Mouse (Mus musculus) hindbrain, embryonic 11.5 days (tissue): ENCODE data around the gene Pdpk1. TPM values are rescaled to one million over a fixed set of nuclear protein-coding genes. Genes with fewer than 3 reads are reported as not detected.

Source experiments
- ATAC-seq: fragments of 200-750 bp; cut with Nextera tagmentation; 2 replicates; pipeline ENCODE4 v1.8.0; 2017; ENCODE audit warnings: mild to moderate bottlenecking, moderate TSS enrichment, moderate library complexity; ENCODE audit not compliant: low FRiP score
- DNase-seq: peaks from one replicate; pipeline ENCODE4 v3.0.0-alpha.2; 2015; ENCODE audit warnings: low spot score
- H3K27ac ChIP-seq: fragments of 300-500 bp; sonication (generic); 2 replicates; pipeline ENCODE4 v1.5.1; 2014; ENCODE audit warnings: mild to moderate bottlenecking, low read depth, low read length
- H3K27me3 ChIP-seq: fragments of 300-500 bp; sonication (generic); 2 replicates; pipeline ENCODE4 v1.6.1; 2014; ENCODE audit warnings: mild to moderate bottlenecking, low read length, moderate library complexity, mixed read lengths; ENCODE audit not compliant: control insufficient read depth, insufficient read depth
- H3K36me3 ChIP-seq: fragments of 300-500 bp; sonication (generic); 2 replicates; pipeline ENCODE4 v1.6.1; 2014; ENCODE audit warnings: mild to moderate bottlenecking, low read length, moderate library complexity, mixed read lengths; ENCODE audit not compliant: control insufficient read depth, insufficient read depth
- H3K4me1 ChIP-seq: fragments of 300-500 bp; sonication (generic); replicated peaks from 2 replicates; pipeline ENCODE4 v1.6.1; 2014; ENCODE audit warnings: low read length, mixed read lengths; ENCODE audit not compliant: control insufficient read depth, insufficient read depth
- H3K4me2 ChIP-seq: fragments of 300-500 bp; sonication (generic); replicated peaks from 2 replicates; pipeline ENCODE4 v1.6.1; 2014; ENCODE audit warnings: mild to moderate bottlenecking, low read depth, low read length
- H3K4me3 ChIP-seq: fragments of 300-500 bp; sonication (generic); 2 replicates; pipeline ENCODE4 v1.5.1; 2014; ENCODE audit warnings: low read depth, low read length
- H3K9ac ChIP-seq: fragments of 300-500 bp; sonication (generic); 2 replicates; pipeline ENCODE4 v1.6.1; 2014; ENCODE audit warnings: low read depth, low read length
- H3K9me3 ChIP-seq: fragments of 300-500 bp; sonication (generic); 2 replicates; pipeline ENCODE4 v1.6.1; 2016; ENCODE audit warnings: low read length; ENCODE audit not compliant: control insufficient read depth
- WGBS: fragments of 180-500 bp; shearing (Covaris S2); extraction: QIAGEN DNeasy Blood & Tissue Kit; methylation state at CpG from one replicate; pipeline ENCODE4 v1.1.7; 2014; 5-methylcytosine and 5-hydroxymethylcytosine counted together
- polyA plus RNA-seq: library from polyadenylated mRNA; unstranded; fragments of >200 nt; fragmentation: Nextera tagmentation; extraction: Ambion mirVana; gene quantifications from 2 replicates; pipeline ENCODE4 v1.2.1, GENCODE M21; 2014

The Pdpk1 gene
- polyA plus RNA-seq, 1 experiment from 2014 or later, result 61.7 TPM

DNA sequence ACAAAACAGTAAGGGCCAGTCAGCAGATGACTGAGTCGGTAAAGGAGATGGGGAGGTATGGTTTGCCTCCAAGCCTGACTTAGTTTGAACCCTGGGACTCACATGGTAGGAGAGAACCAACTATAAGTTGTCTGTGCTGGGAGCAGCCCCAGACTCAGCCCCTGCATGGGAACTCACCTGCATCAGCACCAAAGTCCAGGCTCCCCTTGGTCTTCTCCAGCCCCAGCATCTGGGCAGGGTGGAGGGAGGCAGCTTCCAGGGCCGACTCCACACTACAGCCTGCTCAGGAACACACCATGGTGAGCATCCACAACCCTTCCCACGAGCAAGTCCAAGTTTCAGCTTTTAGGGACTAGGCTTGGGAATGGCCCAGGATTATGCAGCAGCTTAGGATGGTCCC, 5.7 kb upstream of the Pdpk1 start:
- 94% methylated on average over 3 of the region's 3 CpGs for WGBS
- no peak overlapping the region for H3K27ac ChIP-seq
- no peaks in the 10 kb centered on the region for H3K36me3 ChIP-seq
- no peaks in the 10 kb centered on the region for H3K4me1 ChIP-seq
- ATAC-seq (no peak), DNase-seq (no peak)
- H3K27me3 ChIP-seq, result no peaks in the 10 kb centered on the region
- H3K9me3 ChIP-seq, result no peaks in the 10 kb centered on the region
- no peak overlapping the region for H3K9ac ChIP-seq
- H3K4me3 ChIP-seq, result no peak overlapping the region
- H3K4me2 ChIP-seq, result no peak overlapping the region

DNA sequence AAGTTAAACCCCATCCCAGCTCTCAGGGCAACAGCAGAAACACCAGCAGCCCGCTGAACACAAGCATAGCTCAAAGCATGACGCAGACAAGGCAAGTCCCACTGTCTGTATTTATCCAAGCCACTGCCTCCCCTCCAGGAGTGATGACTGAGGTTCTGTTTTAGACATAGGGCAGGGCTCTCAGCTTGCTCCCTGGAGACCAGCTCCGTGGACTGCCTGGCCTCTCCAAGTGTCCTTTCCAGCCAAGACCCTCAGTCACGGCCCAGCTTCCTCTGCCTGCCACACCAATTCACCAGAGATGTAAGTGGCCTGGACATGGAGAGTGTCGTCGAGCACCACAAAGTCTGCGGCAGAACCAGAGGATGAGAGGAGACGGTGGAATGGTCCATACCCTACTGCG, 5.0 kb upstream of the Pdpk1 start:
- no peak for ATAC-seq
- Histone ChIP-seq H3K36me3 (no peaks in the 10 kb centered on the region), H3K4me1 (no peaks in the 10 kb centered on the region), H3K27ac (no peak overlapping the region), H3K9ac (no peak overlapping the region), H3K4me2 (no peak overlapping the region), H3K9me3 (no peaks in the 10 kb centered on the region), H3K27me3 (no peaks in the 10 kb centered on the region), H3K4me3 (no peak overlapping the region)
- DNase-seq, result no peak
- WGBS, result 94% methylated on average over 9 of the region's 9 CpGs

DNA sequence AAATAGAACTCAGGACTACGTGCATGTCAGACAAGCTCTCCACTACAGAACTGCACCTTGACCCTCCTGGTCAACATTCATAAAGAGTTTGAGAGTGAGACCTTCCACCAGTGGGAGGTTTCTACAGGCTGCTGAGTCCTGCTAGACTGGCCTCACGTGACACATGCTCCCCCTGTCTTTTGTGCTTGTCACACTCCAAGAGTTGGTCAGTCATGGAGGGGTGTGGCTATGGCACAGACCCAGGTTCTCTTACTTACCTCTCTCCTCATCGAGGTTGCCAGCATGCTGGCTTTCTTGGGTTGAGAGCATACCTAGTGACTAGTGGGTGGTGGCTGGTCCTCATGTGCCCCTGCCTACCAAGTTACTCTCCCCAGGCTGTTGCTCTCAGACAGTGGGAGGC, 3.7 kb upstream of the Pdpk1 start:
- ATAC-seq (no peak), DNase-seq (no peak)
- no peaks in the 10 kb centered on the region for H3K27me3 ChIP-seq
- no peak overlapping the region for H3K27ac ChIP-seq
- no peak overlapping the region for H3K4me2 ChIP-seq
- no peaks in the 10 kb centered on the region for H3K4me1 ChIP-seq
- no peak overlapping the region for H3K9ac ChIP-seq
- H3K36me3 ChIP-seq, result no peaks in the 10 kb centered on the region
- no peaks in the 10 kb centered on the region for H3K9me3 ChIP-seq
- no peak overlapping the region for H3K4me3 ChIP-seq
- 78% methylated on average over 3 of the region's 3 CpGs for WGBS

- Histone ChIP-seq H3K4me2 (peak overlapping the region; percentile 54), H3K9ac (peak overlapping the region; percentile 37), H3K4me3 (peak overlapping the region; percentile 19), H3K4me1 (no peaks in the 10 kb centered on the region), H3K27me3 (no peaks in the 10 kb centered on the region), H3K36me3 (no peaks in the 10 kb centered on the region), H3K9me3 (no peaks in the 10 kb centered on the region), H3K27ac (no peak overlapping the region)
- 2% methylated on average over 26 of the region's 26 CpGs for WGBS
- ATAC-seq (peak; percentile 88), DNase-seq (peak; percentile 83)
Measured at GRCm38 (mm10) chr17:24151890-24152563, 1.3 kb upstream of the Pdpk1 start.

DNA sequence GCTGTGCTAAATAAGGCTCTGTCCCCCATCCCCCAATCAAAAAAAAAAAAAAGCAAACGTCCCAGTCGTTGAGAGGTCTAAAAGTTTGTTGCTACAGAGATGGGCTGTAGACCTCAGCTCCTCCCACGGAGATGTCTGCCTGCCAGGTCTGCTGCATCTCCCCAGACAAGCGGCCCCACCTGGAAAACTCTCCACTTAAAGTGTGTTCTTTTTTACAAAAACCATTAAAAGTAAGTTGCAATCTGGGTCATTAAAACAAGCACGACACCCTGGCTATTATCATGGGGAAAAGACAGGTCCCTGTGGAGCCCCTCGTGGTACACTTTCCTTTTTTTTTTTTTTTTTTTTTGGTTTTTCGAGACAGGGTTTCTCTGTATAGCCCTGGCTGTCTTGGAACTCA, 658 bp upstream of the Pdpk1 start:
- ATAC-seq, result no peak

GRCm38 (mm10) chr17:24149421-24149820, 1.3 kb downstream of the Pdpk1 start:
- Histone ChIP-seq H3K4me2 (no peak overlapping the region), H3K4me1 (no peaks in the 10 kb centered on the region), H3K4me3 (no peak overlapping the region), H3K36me3 (no peaks in the 10 kb centered on the region), H3K27ac (no peak overlapping the region), H3K9me3 (no peaks in the 10 kb centered on the region), H3K27me3 (no peaks in the 10 kb centered on the region), H3K9ac (no peak overlapping the region)
- ATAC-seq (no peak), DNase-seq (no peak)
- WGBS, result 90% methylated on average over 7 of the region's 7 CpGs

More for the DNA sequence above, 658 bp upstream of the Pdpk1 start:
- Histone ChIP-seq H3K36me3 (no peaks in the 10 kb centered on the region), H3K9me3 (no peaks in the 10 kb centered on the region), H3K4me1 (no peaks in the 10 kb centered on the region), H3K27ac (no peak overlapping the region), H3K4me3 (no peak overlapping the region; the same call in 1 of the 2 replicates), H3K4me2 (peak overlapping the region; percentile 54; the same call in 1 of the 2 replicates), H3K9ac (no peak overlapping the region), H3K27me3 (no peaks in the 10 kb centered on the region)
- 18% methylated on average over 7 of the region's 7 CpGs for WGBS
- DNase-seq, result no peak

DNA sequence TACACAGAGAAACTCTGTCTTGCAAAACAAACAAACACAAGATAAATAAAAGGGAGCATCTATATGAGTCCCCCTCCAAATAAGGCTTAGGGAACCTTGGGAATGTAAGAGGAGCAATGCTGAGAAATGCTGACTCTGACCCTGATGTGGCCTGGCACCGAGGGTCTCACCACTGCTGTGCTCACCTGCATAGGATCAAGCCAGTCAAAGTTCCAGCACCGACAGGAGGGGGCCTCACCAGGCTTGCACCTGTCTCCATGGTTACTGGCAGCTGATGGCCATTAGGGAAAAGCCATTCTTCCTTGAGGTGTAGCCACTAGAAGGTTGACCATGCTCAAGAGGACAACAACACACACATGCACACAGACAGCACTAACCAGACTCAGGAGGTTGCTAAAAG, 7.8 kb downstream of the Pdpk1 start:
- WGBS, result 38% methylated on average over 2 of the region's 2 CpGs

GRCm38 (mm10) chr17:24141425-24141920, 9.3 kb downstream of the Pdpk1 start:
- Histone ChIP-seq H3K4me3 (peak overlapping the region; percentile 88), H3K9ac (peak overlapping the region; percentile 82), H3K4me2 (peak overlapping the region; percentile 76), H3K27ac (peak overlapping the region; percentile 47), H3K4me1 (no peaks in the 10 kb centered on the region; the same call in 1 of the 2 replicates), H3K36me3 (no peaks in the 10 kb centered on the region), H3K27me3 (no peaks in the 10 kb centered on the region), H3K9me3 (no peaks in the 10 kb centered on the region)
- peak; percentile 99 for ATAC-seq
- peak; percentile 97 for DNase-seq
- whole genome bisulfite sequencing, result under 1% methylated on average over 39 of the region's 57 CpGs

More for the DNA sequence above, 7.8 kb downstream of the Pdpk1 start:
- Histone ChIP-seq H3K9me3 (no peaks in the 10 kb centered on the region), H3K36me3 (no peaks in the 10 kb centered on the region), H3K4me3 (no peak overlapping the region), H3K4me2 (no peak overlapping the region), H3K9ac (no peak overlapping the region), H3K27ac (no peak overlapping the region), H3K4me1 (no peaks in the 10 kb centered on the region; the same call in 1 of the 2 replicates), H3K27me3 (no peaks in the 10 kb centered on the region)
- ATAC-seq, result no peak
- no peak for DNase-seq

DNA sequence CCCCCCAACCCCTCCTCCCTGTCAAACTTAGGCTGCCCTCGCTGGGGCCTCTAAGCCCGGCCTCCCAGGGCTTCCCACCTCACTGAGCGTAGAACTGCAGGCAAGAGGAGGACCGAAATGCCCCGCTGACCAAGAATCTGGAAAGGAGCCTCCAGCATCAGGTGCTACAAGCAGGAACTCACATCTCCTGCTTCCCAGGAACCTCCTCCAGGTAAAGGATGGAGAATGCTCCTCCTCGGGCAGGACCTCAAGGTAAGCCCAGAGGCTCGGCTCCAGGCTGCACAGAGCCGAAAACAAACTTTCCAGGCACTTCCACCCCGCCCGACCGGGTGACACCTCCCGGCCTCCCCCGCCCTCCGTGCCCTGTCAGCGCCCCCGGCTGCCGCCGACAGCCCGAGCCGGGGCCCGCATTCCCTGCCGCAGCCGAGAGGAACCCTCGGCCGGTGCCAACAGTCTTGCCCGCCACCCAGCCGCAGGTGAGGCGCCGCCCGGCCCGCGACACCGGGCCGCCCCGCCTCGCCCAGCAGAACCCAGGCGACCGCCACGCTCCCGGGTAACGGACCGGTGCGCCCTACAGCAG, 9.8 kb downstream of the Pdpk1 start:
- peak overlapping the region; percentile 88 for H3K4me3 ChIP-seq
- peak overlapping the region; percentile 76 for H3K4me2 ChIP-seq
- H3K9me3 ChIP-seq, result no peaks in the 10 kb centered on the region
- DNase-seq (peak; percentile 47), ATAC-seq (peak; percentile 34)
- H3K27ac ChIP-seq, result peak overlapping the region; percentile 47
- H3K27me3 ChIP-seq, result no peaks in the 10 kb centered on the region
- WGBS, result under 1% methylated on average over 34 of the region's 43 CpGs
- no peaks in the 10 kb centered on the region; the same call in 1 of the 2 replicates for H3K4me1 ChIP-seq
- H3K36me3 ChIP-seq, result no peaks in the 10 kb centered on the region
- H3K9ac ChIP-seq, result peak overlapping the region; percentile 82
